Mouse (Mus musculus) liver, adult 2 months (tissue): Measurements from ENCODE around the gene Sbds.

Experiments used
- CTCF ChIP-seq: fragments of 200-500 bp; IDR thresholded peaks from 2 replicates; pipeline ENCODE4 v1.5.1; 2011; ENCODE audit warnings: low read depth, low read length, control low read depth
- POLR2A ChIP-seq: fragments of 200-500 bp; IDR thresholded peaks from 2 replicates; pipeline ENCODE4 v1.6.1; 2011; ENCODE audit warnings: low read length, control low read depth; ENCODE audit not compliant: insufficient read depth; ENCODE audit errors: extremely low read depth

DNA sequence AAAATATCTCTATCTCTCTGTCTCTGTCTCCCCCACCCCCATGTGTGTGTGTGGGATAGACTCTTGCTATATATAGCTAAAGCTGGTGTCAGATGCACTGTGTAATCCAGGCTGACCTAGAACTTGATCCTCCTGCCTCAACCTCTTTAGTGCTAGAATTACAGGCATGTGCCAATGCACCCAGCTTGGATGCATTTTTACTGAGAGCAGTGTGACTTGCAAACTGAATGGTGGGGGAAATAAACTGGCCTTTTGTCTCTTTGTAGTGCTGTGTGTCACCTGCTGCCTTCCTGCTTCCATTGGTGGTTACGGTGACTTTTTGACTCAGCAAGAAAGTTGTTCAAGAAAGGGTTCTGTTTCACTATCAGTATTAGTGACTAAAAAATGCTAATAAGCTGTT, 59.0 kb downstream of the Sbds start:
- TF ChIP-seq CTCF (no peak), POLR2A (no peak)
